Mouse (Mus musculus) G1E (cell line): ENCODE measurements at regions not wholly inside any gene's neighbourhood (a gene's known extent, or its start where the extent isn't known, plus 50 kb on each side); places are given as distances from the start of the nearest gene placed in this dataset.

Experiments
- CTCF ChIP-seq: IDR thresholded peaks from 2 replicates; pipeline ENCODE4 v1.5.1; 2012; ENCODE audit warnings: low read depth, low read length, inconsistent platforms, mixed read lengths
- GATA2 ChIP-seq: IDR thresholded peaks from 2 replicates; pipeline ENCODE4 v1.6.1; 2012; ENCODE audit warnings: low read depth, low read length, inconsistent platforms, borderline replicate concordance

DNA sequence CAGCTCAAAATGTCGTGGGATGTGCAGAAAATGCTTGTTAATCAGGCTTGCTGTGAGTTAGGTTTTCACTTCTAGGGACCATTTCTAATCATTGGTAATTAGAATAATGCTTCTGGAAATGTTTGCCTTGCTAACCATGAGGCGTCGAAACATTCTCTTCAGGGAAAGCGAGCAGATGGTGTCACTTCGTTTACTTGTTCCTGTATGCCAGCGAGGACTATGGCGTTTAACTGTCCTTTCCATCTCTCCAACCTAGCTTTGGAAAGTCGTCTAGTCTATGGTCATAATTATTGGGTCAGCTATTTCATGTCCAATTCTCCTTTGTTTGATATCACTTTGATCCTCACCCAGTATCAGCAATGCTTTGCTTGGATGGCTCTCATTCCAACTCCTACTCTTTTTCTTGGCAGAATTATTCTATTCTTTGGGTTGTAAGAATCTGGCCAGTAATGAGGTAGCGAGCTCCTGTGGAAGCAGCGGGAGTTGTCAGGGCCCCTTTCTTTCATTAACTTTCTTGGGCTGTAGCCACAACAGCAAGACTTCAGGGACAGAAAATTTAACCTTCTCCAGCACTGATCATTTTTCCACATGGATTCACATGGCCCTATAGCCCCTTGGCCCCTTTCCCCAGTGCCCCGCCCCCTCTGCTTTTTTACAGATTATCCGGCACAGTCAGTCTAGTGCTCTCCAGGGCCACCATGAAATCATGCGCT is 374.0 kb upstream of the Plscr5 start:
- TF ChIP-seq CTCF = no peak
- TF ChIP-seq GATA2 = no peak
